Mouse (Mus musculus) hindbrain, embryonic 12.5 days (tissue): ENCODE results near the gene Ankrd63. TPM values are rescaled to one million over a fixed set of nuclear protein-coding genes. Genes with fewer than 3 reads are reported as not detected.
A peak's percentile ranks its signal among the peaks of the same experiment; 100 is the strongest.

Experiments used
- ATAC-seq: fragments of 200-750 bp; cut with Nextera tagmentation; 2 replicates; pipeline ENCODE4 v1.8.0; 2017; ENCODE audit warnings: moderate TSS enrichment; ENCODE audit not compliant: low FRiP score
- H3K27ac ChIP-seq: fragments of 300-500 bp; sonication (generic); 2 replicates; pipeline ENCODE4 v1.5.1; 2016; ENCODE audit warnings: mild to moderate bottlenecking
- H3K27me3 ChIP-seq: fragments of 300-500 bp; sonication (generic); 2 replicates; pipeline ENCODE4 v1.6.1; 2016; ENCODE audit warnings: mild to moderate bottlenecking
- H3K36me3 ChIP-seq: fragments of 300-500 bp; sonication (generic); 2 replicates; pipeline ENCODE4 v1.6.1; 2016; ENCODE audit warnings: mild to moderate bottlenecking
- H3K4me1 ChIP-seq: fragments of 300-500 bp; sonication (generic); 2 replicates; pipeline ENCODE4 v1.6.1; 2016
- H3K4me2 ChIP-seq: fragments of 300-500 bp; sonication (generic); replicated peaks from 2 replicates; pipeline ENCODE4 v1.6.1; 2016; ENCODE audit warnings: mild to moderate bottlenecking
- H3K4me3 ChIP-seq: fragments of 300-500 bp; sonication (generic); 2 replicates; pipeline ENCODE4 v1.5.1; 2016; ENCODE audit warnings: mild to moderate bottlenecking
- H3K9ac ChIP-seq: fragments of 300-500 bp; sonication (generic); 2 replicates; pipeline ENCODE4 v1.6.1; 2016; ENCODE audit warnings: mild to moderate bottlenecking, moderate library complexity
- H3K9me3 ChIP-seq: fragments of 300-500 bp; sonication (generic); replicated peaks from 2 replicates; pipeline ENCODE4 v1.6.1; 2016; ENCODE audit warnings: mild to moderate bottlenecking
- WGBS: fragments of 180-500 bp; shearing (Covaris S2); methylation state at CpG from one replicate; pipeline ENCODE4 v1.1.7; 2016; 5-methylcytosine and 5-hydroxymethylcytosine counted together
- polyA plus RNA-seq: library from polyadenylated mRNA; unstranded; fragments of >200 nt; fragmentation: Nextera tagmentation; extraction: Ambion mirVana; gene quantifications from 2 replicates; pipeline ENCODE4 v1.2.1, GENCODE M21; 2016

Ankrd63 gene
- polyA plus RNA-seq, 1 experiment from 2014 or later = not detected

- Histone ChIP-seq H3K9me3 (no peaks in the 10 kb centered on the region), H3K27ac (no peak overlapping the region), H3K4me3 (peak overlapping the region; percentile 52), H3K27me3 (peaks cover 82% of the 10 kb centered on the region), H3K4me1 (peaks cover 14% of the 10 kb centered on the region), H3K9ac (0 out of 2 replicates have a peak overlapping the region, but pooled peaks have one; percentile 59), H3K4me2 (peak overlapping the region; percentile 96), H3K36me3 (no peaks in the 10 kb centered on the region)
- WGBS = 13% methylated on average over 4 of the region's 4 CpGs
- no peak for ATAC-seq
Measured at GRCm38 (mm10) chr2:118677817-118678216, 25.9 kb downstream of the Ankrd63 start.

- H3K27ac ChIP-seq = no peak overlapping the region
- H3K36me3 ChIP-seq = no peaks in the 10 kb centered on the region
- peak overlapping the region; percentile 96 for H3K4me2 ChIP-seq
- peak overlapping the region; percentile 52 for H3K4me3 ChIP-seq
- ATAC-seq = peak; percentile 33; the same call in 1 of the 2 replicates
- under 1% methylated on average over 84 of the region's 89 CpGs for WGBS
- H3K9me3 ChIP-seq = no peaks in the 10 kb centered on the region
- peaks cover 14% of the 10 kb centered on the region for H3K4me1 ChIP-seq
- peak overlapping the region; percentile 59 for H3K9ac ChIP-seq
- peaks cover 86% of the 10 kb centered on the region for H3K27me3 ChIP-seq
Measured at GRCm38 (mm10) chr2:118676839-118677741, 26.7 kb downstream of the Ankrd63 start.

- 18% methylated on average over 7 of the region's 7 CpGs for WGBS
- ATAC-seq = no peak
- Histone ChIP-seq H3K4me2 (no peak overlapping the region), H3K27ac (no peak overlapping the region), H3K27me3 (peaks cover 73% of the 10 kb centered on the region), H3K4me3 (no peak overlapping the region), H3K36me3 (no peaks in the 10 kb centered on the region), H3K4me1 (peaks cover 14% of the 10 kb centered on the region), H3K9me3 (no peaks in the 10 kb centered on the region), H3K9ac (no peak overlapping the region)
Measured at GRCm38 (mm10) chr2:118674500-118674899, 29.3 kb downstream of the Ankrd63 start.

- no peak for ATAC-seq
- no peak overlapping the region for H3K4me3 ChIP-seq
- H3K4me1 ChIP-seq = peaks cover 14% of the 10 kb centered on the region
- H3K36me3 ChIP-seq = no peaks in the 10 kb centered on the region
- WGBS = 21% methylated on average over 15 of the region's 15 CpGs
- no peaks in the 10 kb centered on the region for H3K9me3 ChIP-seq
- no peak overlapping the region for H3K4me2 ChIP-seq
- H3K27me3 ChIP-seq = peaks cover 67% of the 10 kb centered on the region
- H3K9ac ChIP-seq = no peak overlapping the region
- no peak overlapping the region for H3K27ac ChIP-seq
Measured at GRCm38 (mm10) chr2:118673686-118674465, 29.9 kb downstream of the Ankrd63 start.

- H3K27me3 ChIP-seq = peaks cover 46% of the 10 kb centered on the region
- no peaks in the 10 kb centered on the region for H3K9me3 ChIP-seq
- 50% methylated on average over 1 of the region's 1 CpGs for WGBS
- no peak overlapping the region for H3K4me2 ChIP-seq
- no peak overlapping the region for H3K4me3 ChIP-seq
- no peak overlapping the region for H3K27ac ChIP-seq
- peaks cover 3% of the 10 kb centered on the region for H3K4me1 ChIP-seq
- no peak overlapping the region for H3K9ac ChIP-seq
- no peaks in the 10 kb centered on the region for H3K36me3 ChIP-seq
- ATAC-seq = no peak
Measured at GRCm38 (mm10) chr2:118671728-118672127, 32.0 kb downstream of the Ankrd63 start.

- Histone ChIP-seq H3K27me3 (peaks cover 32% of the 10 kb centered on the region), H3K4me2 (no peak overlapping the region), H3K4me1 (peaks cover 5% of the 10 kb centered on the region; the same call in 1 of the 2 replicates), H3K9me3 (no peaks in the 10 kb centered on the region), H3K9ac (no peak overlapping the region), H3K4me3 (no peak overlapping the region), H3K27ac (no peak overlapping the region), H3K36me3 (no peaks in the 10 kb centered on the region)
- WGBS = 32% methylated on average over 2 of the region's 2 CpGs
- ATAC-seq = no peak
Measured at GRCm38 (mm10) chr2:118669785-118670184, 34.0 kb downstream of the Ankrd63 start.

GRCm38 (mm10) chr2:118669245-118669644, 34.5 kb downstream of the Ankrd63 start:
- H3K4me2 ChIP-seq = no peak overlapping the region
- peaks cover 5% of the 10 kb centered on the region; the same call in 1 of the 2 replicates for H3K4me1 ChIP-seq
- no peaks in the 10 kb centered on the region for H3K9me3 ChIP-seq
- peaks cover 29% of the 10 kb centered on the region for H3K27me3 ChIP-seq
- no peak overlapping the region for H3K27ac ChIP-seq
- H3K9ac ChIP-seq = no peak overlapping the region
- no peaks in the 10 kb centered on the region for H3K36me3 ChIP-seq
- 66% methylated on average over 6 of the region's 6 CpGs for WGBS
- no peak overlapping the region for H3K4me3 ChIP-seq
- no peak for ATAC-seq

- no peak overlapping the region for H3K27ac ChIP-seq
- no peaks in the 10 kb centered on the region for H3K36me3 ChIP-seq
- peaks cover 30% of the 10 kb centered on the region for H3K27me3 ChIP-seq
- H3K4me3 ChIP-seq = no peak overlapping the region
- no peak overlapping the region for H3K9ac ChIP-seq
- 68% methylated on average over 5 of the region's 5 CpGs for WGBS
- no peak for ATAC-seq
- no peak overlapping the region for H3K4me2 ChIP-seq
- H3K9me3 ChIP-seq = no peaks in the 10 kb centered on the region
- peaks cover 21% of the 10 kb centered on the region for H3K4me1 ChIP-seq
Measured at GRCm38 (mm10) chr2:118667181-118667580, 36.6 kb downstream of the Ankrd63 start.

GRCm38 (mm10) chr2:118665616-118666015, 38.1 kb downstream of the Ankrd63 start:
- Histone ChIP-seq H3K27me3 (peaks cover 33% of the 10 kb centered on the region), H3K4me2 (no peak overlapping the region), H3K27ac (no peak overlapping the region), H3K9me3 (no peaks in the 10 kb centered on the region), H3K36me3 (no peaks in the 10 kb centered on the region), H3K9ac (no peak overlapping the region), H3K4me1 (peaks cover 21% of the 10 kb centered on the region), H3K4me3 (no peak overlapping the region)
- WGBS = 88% methylated on average over 4 of the region's 4 CpGs
- no peak for ATAC-seq

GRCm38 (mm10) chr2:118664975-118665516, 38.7 kb downstream of the Ankrd63 start:
- H3K36me3 ChIP-seq = no peaks in the 10 kb centered on the region
- H3K4me1 ChIP-seq = peaks cover 21% of the 10 kb centered on the region
- H3K27me3 ChIP-seq = peaks cover 33% of the 10 kb centered on the region
- no peaks in the 10 kb centered on the region for H3K9me3 ChIP-seq
- H3K4me3 ChIP-seq = no peak overlapping the region
- H3K9ac ChIP-seq = no peak overlapping the region
- WGBS = 65% methylated on average over 3 of the region's 3 CpGs
- no peak for ATAC-seq
- H3K4me2 ChIP-seq = no peak overlapping the region
- no peak overlapping the region for H3K27ac ChIP-seq

GRCm38 (mm10) chr2:118663804-118664766, 39.7 kb downstream of the Ankrd63 start:
- H3K4me1 ChIP-seq = peaks cover 26% of the 10 kb centered on the region
- 48% methylated on average over 19 of the region's 19 CpGs for WGBS

More at GRCm38 (mm10) chr2:118663804-118664766, 39.7 kb downstream of the Ankrd63 start:
- Histone ChIP-seq H3K9me3 (no peaks in the 10 kb centered on the region), H3K27ac (no peak overlapping the region), H3K9ac (peak overlapping the region; percentile 67), H3K36me3 (no peaks in the 10 kb centered on the region), H3K4me2 (peak overlapping the region; percentile 84), H3K4me3 (peak overlapping the region; percentile 40), H3K27me3 (peaks cover 33% of the 10 kb centered on the region)
- peak; percentile 26 for ATAC-seq
